Mouse (Mus musculus): ENCODE data around the gene Olfr996.
"Not testable (repeated sequence)": the region's sequence is repeated elsewhere in the genome, so short reads cannot be mapped to it uniquely, and the experiment has no call there.

Gene Olfr996

GRCm38 (mm10) chr2:85578915-85579314, at the start of gene Olfr996:
TSS of gene Olfr996 (plus strand) at chr2:85579215.
- no peak for DNase-seq (ENCODE audit: low spot score in 2 of 2)

- no peak for DNase-seq (ENCODE audit: low spot score in 2 of 2)
These were observed 46.8 kb upstream of the Olfr996 start for GRCm38 (mm10) chr2:85532082-85532778.

- no peak for DNase-seq (ENCODE audit: low spot score in 2 of 2)
These were observed 45.1 kb upstream of the Olfr996 start for GRCm38 (mm10) chr2:85533934-85534333.

- no peak for DNase-seq (ENCODE audit: low spot score in 2 of 2)
These were observed 24.2 kb upstream of the Olfr996 start for GRCm38 (mm10) chr2:85554806-85555205.

- peak; percentile 21 to 24 for DNase-seq (ENCODE audit: low spot score in 2 of 2)
These were observed 18.8 kb upstream of the Olfr996 start for GRCm38 (mm10) chr2:85560226-85560625.

GRCm38 (mm10) chr2:85561187-85561586, 17.8 kb upstream of the Olfr996 start:
- DNase-seq (ENCODE audit: low spot score in 2 of 2), result peak; percentile 68

GRCm38 (mm10) chr2:85588648-85589047, 9.6 kb downstream of the Olfr996 start, which contains the start of gene Olfr998:
TSS of gene Olfr998 (plus strand) at chr2:85588948.
- not testable (repeated sequence) for DNase-seq (ENCODE audit: low spot score in 2 of 2)

GRCm38 (mm10) chr2:85611803-85612202, 32.8 kb downstream of the Olfr996 start, which contains the start of gene Olfr1000:
TSS of gene Olfr1000 (minus strand) at chr2:85611903.
- DNase-seq (ENCODE audit: low spot score in 2 of 2), result no peak
